Mouse (Mus musculus) thymus, adult 2 months (tissue): ENCODE measurements around the gene Zfp385b.

Experiments
- CTCF ChIP-seq: fragments of 200-500 bp; IDR thresholded peaks from 2 replicates; pipeline ENCODE4 v1.5.1; 2012; ENCODE audit warnings: mild to moderate bottlenecking, control low read depth, low read length, moderate library complexity, borderline replicate concordance; ENCODE audit not compliant: control insufficient read depth, poor library complexity, insufficient read depth; ENCODE audit errors: extremely low read depth
- POLR2A ChIP-seq: fragments of 200-500 bp; IDR thresholded peaks from 2 replicates; pipeline ENCODE4 v1.6.1; 2012; ENCODE audit warnings: mild to moderate bottlenecking, low read length, control low read depth, moderate library complexity; ENCODE audit not compliant: control insufficient read depth, poor library complexity, insufficient read depth; ENCODE audit errors: extremely low read depth

DNA sequence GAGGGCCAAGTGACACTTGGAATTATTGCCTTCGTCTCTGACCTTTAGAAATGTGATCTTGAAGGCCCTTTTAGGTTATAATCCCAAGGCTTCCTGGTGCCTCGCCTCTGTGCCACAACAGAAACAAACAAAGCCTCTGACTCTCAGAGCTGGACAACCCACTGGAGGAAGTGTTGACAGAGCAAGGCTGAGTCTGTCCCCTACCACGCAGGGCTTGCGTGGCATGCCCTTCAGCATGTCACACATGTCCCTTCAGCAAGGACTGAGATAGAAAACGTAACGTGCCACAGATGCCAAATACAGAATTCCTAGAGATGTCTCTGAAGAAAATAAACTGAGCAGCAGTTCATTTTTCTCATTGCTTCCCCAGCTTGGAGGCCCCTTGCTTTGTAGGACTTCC lies 310.7 kb downstream of the Zfp385b start:
- TF ChIP-seq CTCF (no peak), POLR2A (no peak)
